In genomic region chr3:60615057-60615606, GRCm38 (mm10) we compare ENCODE assay signal across 11 mouse cellular contexts.
DNase-seq lines count a peak whose midpoint lies in the region; ATAC-seq and TF ChIP-seq lines count a peak whose summit lies in the region.
"Had no signal": no experiment of that assay in that cellular context is flagged by ENCODE, and none has a peak within 500 bp of the region (broad histone marks: within the 10 kb centered on the region; RNA-seq: fewer than 3 reads in every experiment).

No protein-coding gene starts in this region.

- no peaks in the 10 kb centered on the region for H3K4me1 ChIP-seq in heart, embryonic 11.5 days (ENCODE audit: control insufficient read depth, insufficient read depth, low read length)
- no peaks in the 10 kb centered on the region for H3K4me1 ChIP-seq in midbrain, embryonic 14.5 days (ENCODE audit: control insufficient read depth, insufficient read depth, low read length)
- H3K4me1 ChIP-seq in midbrain, embryonic 11.5 days (ENCODE audit: control insufficient read depth, insufficient read depth, low read length): no peaks in the 10 kb centered on the region
- H3K4me1 ChIP-seq in forebrain, embryonic 14.5 days (ENCODE audit: control insufficient read depth, insufficient read depth, low read length): no peaks in the 10 kb centered on the region
- H3K4me1 ChIP-seq in midbrain, postnatal 0 days (ENCODE audit: insufficient read depth, low read length): no peaks in the 10 kb centered on the region

- H3K4me3 ChIP-seq in heart, embryonic 11.5 days (ENCODE audit: low read depth, low read length): no peak overlapping the region
- no peak overlapping the region for H3K4me3 ChIP-seq in midbrain, embryonic 14.5 days (replicated peaks; ENCODE audit: low read depth, low read length)
- H3K4me3 ChIP-seq in midbrain, embryonic 11.5 days (ENCODE audit: low read depth, low read length): no peak overlapping the region
- no peak overlapping the region for H3K4me3 ChIP-seq in forebrain, embryonic 14.5 days (ENCODE audit: low read depth, low read length)
- H3K4me3 ChIP-seq in midbrain, postnatal 0 days (ENCODE audit: low read depth, low read length): no peak overlapping the region
- H3K4me3 ChIP-seq: erythroblast, embryonic 14.5 days had no signal

- no peaks in the 10 kb centered on the region for H3K9me3 ChIP-seq in heart, embryonic 11.5 days (replicated peaks; ENCODE audit: control insufficient read depth, low read length)
- no peaks in the 10 kb centered on the region for H3K9me3 ChIP-seq in midbrain, embryonic 14.5 days (ENCODE audit: control insufficient read depth, low read length)
- H3K9me3 ChIP-seq in midbrain, embryonic 11.5 days (ENCODE audit: control insufficient read depth, low read length): no peaks in the 10 kb centered on the region
- no peaks in the 10 kb centered on the region for H3K9me3 ChIP-seq in forebrain, embryonic 14.5 days (replicated peaks; ENCODE audit: control insufficient read depth, low read length)
- H3K9me3 ChIP-seq in midbrain, postnatal 0 days (ENCODE audit: low read length): no peaks in the 10 kb centered on the region

- intact Hi-C loops in heart, postnatal 10 days (cut with DNase I): loop anchor here (10.0 kb wide), 1 partner anchor 460 kb away; no protein-coding TSS in a partner anchor

- 0 out of 2 replicates have a peak, but pooled peaks cover 2% of the 10 kb centered on the region for H3K36me3 ChIP-seq in heart, embryonic 11.5 days (ENCODE audit: control insufficient read depth, insufficient read depth, low read length)
- no peaks in the 10 kb centered on the region for H3K36me3 ChIP-seq in midbrain, embryonic 14.5 days (ENCODE audit: control insufficient read depth, insufficient read depth, low read length)
- no peaks in the 10 kb centered on the region for H3K36me3 ChIP-seq in midbrain, embryonic 11.5 days (ENCODE audit: control insufficient read depth, insufficient read depth, low read length)
- no peaks in the 10 kb centered on the region for H3K36me3 ChIP-seq in forebrain, embryonic 14.5 days (ENCODE audit: control insufficient read depth, insufficient read depth, low read length)
- no peaks in the 10 kb centered on the region for H3K36me3 ChIP-seq in midbrain, postnatal 0 days (ENCODE audit: insufficient read depth, low read length)

- DNase-seq in heart, postnatal 10 days: peak; percentile 36 to 47
- DNase-seq in midbrain, embryonic 14.5 days: peak; percentile 25
- DNase-seq in midbrain, embryonic 11.5 days (ENCODE audit: low spot score, missing footprints): no peak
- peak; percentile 36 for DNase-seq in forebrain, embryonic 14.5 days (ENCODE audit: low spot score)
- peak; percentile 17 for DNase-seq in midbrain, postnatal 0 days (ENCODE audit: low spot score)
- DNase-seq in ovary, adult 18-20 months (ENCODE audit: low spot score): no peak
- no peak for DNase-seq in layer of hippocampus, adult 9-10 months (ENCODE audit: low spot score)
- DNase-seq: adrenal gland, adult 2 months had no signal

- ATAC-seq in heart, embryonic 11.5 days (replicated peaks; ENCODE audit: insufficient number of reproducible peaks, low FRiP score, low TSS enrichment): no peak
- no peak for ATAC-seq in midbrain, embryonic 14.5 days (ENCODE audit: low FRiP score, low TSS enrichment)
- no peak for ATAC-seq in midbrain, embryonic 11.5 days (ENCODE audit: low FRiP score)
- peak; percentile 69; the same call in 1 of the 2 replicates for ATAC-seq in forebrain, embryonic 14.5 days
- ATAC-seq in midbrain, postnatal 0 days (ENCODE audit: low FRiP score): 0 out of 2 replicates have a peak, but pooled peaks have one; percentile 44

- H3K4me2 ChIP-seq in heart, embryonic 11.5 days: no peak overlapping the region
- H3K4me2 ChIP-seq in midbrain, embryonic 14.5 days (ENCODE audit: low read length): peak overlapping the region; percentile 3; the same call in 1 of the 2 replicates
- H3K4me2 ChIP-seq in midbrain, embryonic 11.5 days: no peak overlapping the region
- H3K4me2 ChIP-seq in forebrain, embryonic 14.5 days (ENCODE audit: low read length): no peak overlapping the region
- no peak overlapping the region for H3K4me2 ChIP-seq in midbrain, postnatal 0 days (ENCODE audit: low read depth, low read length, poor library complexity, severe bottlenecking)

- 77% methylated on average over 11 of the region's 11 CpGs for WGBS in heart, embryonic 11.5 days (ENCODE audit: insufficient replicate concordance)
- 66% methylated on average over 11 of the region's 11 CpGs for WGBS in midbrain, embryonic 14.5 days
- 78% methylated on average over 11 of the region's 11 CpGs for WGBS in midbrain, embryonic 11.5 days
- 33% methylated on average over 11 of the region's 11 CpGs for WGBS in forebrain, embryonic 14.5 days
- 51% methylated on average over 11 of the region's 11 CpGs for WGBS in midbrain, postnatal 0 days

- H3K27me3 ChIP-seq in heart, embryonic 11.5 days (ENCODE audit: control insufficient read depth, insufficient read depth, low read length): no peaks in the 10 kb centered on the region
- H3K27me3 ChIP-seq in midbrain, embryonic 14.5 days (ENCODE audit: control insufficient read depth, insufficient read depth, low read length): no peaks in the 10 kb centered on the region
- no peaks in the 10 kb centered on the region for H3K27me3 ChIP-seq in midbrain, embryonic 11.5 days (ENCODE audit: control insufficient read depth, insufficient read depth, low read length)
- no peaks in the 10 kb centered on the region for H3K27me3 ChIP-seq in forebrain, embryonic 14.5 days (replicated peaks; ENCODE audit: control insufficient read depth, insufficient read depth, low read length)
- H3K27me3 ChIP-seq in midbrain, postnatal 0 days (ENCODE audit: insufficient read depth, low read length): no peaks in the 10 kb centered on the region

- no peak for TF ChIP-seq CTCF in midbrain, postnatal 0 days (IDR thresholded peaks at IDR 0.05)

- no peak overlapping the region for H3K27ac ChIP-seq in heart, embryonic 11.5 days (ENCODE audit: low read depth, low read length)
- no peak overlapping the region for H3K27ac ChIP-seq in midbrain, embryonic 14.5 days (replicated peaks; ENCODE audit: low read depth, low read length)
- no peak overlapping the region for H3K27ac ChIP-seq in midbrain, embryonic 11.5 days (ENCODE audit: low read depth, low read length)
- no peak overlapping the region for H3K27ac ChIP-seq in forebrain, embryonic 14.5 days (ENCODE audit: low read depth, low read length)
- no peak overlapping the region for H3K27ac ChIP-seq in midbrain, postnatal 0 days (ENCODE audit: low read depth, low read length)
- H3K27ac ChIP-seq: macrophage had no signal

- no peak overlapping the region for H3K9ac ChIP-seq in heart, embryonic 11.5 days (ENCODE audit: low read depth, low read length)
- H3K9ac ChIP-seq in midbrain, embryonic 14.5 days (replicated peaks; ENCODE audit: low read length): no peak overlapping the region
- H3K9ac ChIP-seq in midbrain, embryonic 11.5 days (ENCODE audit: low read length): no peak overlapping the region
- no peak overlapping the region for H3K9ac ChIP-seq in forebrain, embryonic 14.5 days (ENCODE audit: low read length)
- no peak overlapping the region for H3K9ac ChIP-seq in midbrain, postnatal 0 days (replicated peaks; ENCODE audit: low read length, poor library complexity, severe bottlenecking)

Comparison
In these comparisons a context has a peak if more than half of its experiments do, and no peak if none do; other contexts are left out.
1. DNase-seq: peak in heart, postnatal 10 days (2 of 2), midbrain, embryonic 14.5 days (single experiment), forebrain, embryonic 14.5 days (single experiment) and midbrain, postnatal 0 days (single experiment); none in midbrain, embryonic 11.5 days (single experiment), ovary, adult 18-20 months (single experiment) and layer of hippocampus, adult 9-10 months (single experiment).
2. ATAC-seq: peak in forebrain, embryonic 14.5 days (single experiment) and midbrain, postnatal 0 days (single experiment); none in heart, embryonic 11.5 days (single experiment), midbrain, embryonic 14.5 days (single experiment) and midbrain, embryonic 11.5 days (single experiment).